Mouse (Mus musculus) G1E (cell line): ENCODE measurements around the gene Ccdc151.

Source experiments
- CTCF ChIP-seq: IDR thresholded peaks from 2 replicates; pipeline ENCODE4 v1.5.1; 2012; ENCODE audit warnings: low read depth, low read length, inconsistent platforms, mixed read lengths
- GATA2 ChIP-seq: IDR thresholded peaks from 2 replicates; pipeline ENCODE4 v1.6.1; 2012; ENCODE audit warnings: low read depth, low read length, inconsistent platforms, borderline replicate concordance
- POLR2AphosphoS5 ChIP-seq: IDR thresholded peaks from 2 replicates; pipeline ENCODE4 v1.6.1; 2012; ENCODE audit warnings: low read depth, low read length, inconsistent platforms; ENCODE audit not compliant: insufficient replicate concordance

GRCm38 (mm10) chr9:21996178-21996867 lies 6.1 kb downstream of the Ccdc151 start:
- no peak for TF ChIP-seq CTCF
- TF ChIP-seq GATA2: no peak
- TF ChIP-seq POLR2AphosphoS5: no peak
